Mouse (Mus musculus) forebrain, postnatal 0 days (tissue): ENCODE measurements at regions not wholly inside any gene's neighbourhood (a gene's known extent, or its start where the extent isn't known, plus 50 kb on each side); places are given as distances from the start of the nearest gene placed in this dataset.

Experiments used
- ATAC-seq: fragments of 200-750 bp; cut with Nextera tagmentation; 2 replicates; pipeline ENCODE4 v1.8.0; 2017; ENCODE audit warnings: mild to moderate bottlenecking, moderate library complexity
- DNase-seq: peaks from one replicate; pipeline ENCODE4 v3.0.0-alpha.2; 2015
- H3K27ac ChIP-seq: fragments of 300-500 bp; sonication (generic); 2 replicates; pipeline ENCODE4 v1.5.1; 2014; ENCODE audit warnings: low read depth, mild to moderate bottlenecking, antibody characterized with exemption, low read length, moderate library complexity, mixed read lengths
- H3K27me3 ChIP-seq: fragments of 300-500 bp; sonication (generic); 2 replicates; pipeline ENCODE4 v1.6.1; 2014; ENCODE audit warnings: mild to moderate bottlenecking, low read length, mixed read lengths; ENCODE audit not compliant: insufficient read depth
- H3K36me3 ChIP-seq: fragments of 300-500 bp; sonication (generic); 2 replicates; pipeline ENCODE4 v1.6.1; 2014; ENCODE audit warnings: mild to moderate bottlenecking, moderate library complexity; ENCODE audit not compliant: insufficient read depth
- H3K4me1 ChIP-seq: fragments of 300-500 bp; sonication (generic); 2 replicates; pipeline ENCODE4 v1.6.1; 2014; ENCODE audit warnings: antibody characterized with exemption; ENCODE audit not compliant: insufficient read depth
- H3K4me2 ChIP-seq: fragments of 300-500 bp; sonication (generic); 2 replicates; pipeline ENCODE4 v1.6.1; 2014; ENCODE audit warnings: low read depth, mild to moderate bottlenecking, moderate library complexity
- H3K4me3 ChIP-seq: fragments of 300-500 bp; sonication (generic); 2 replicates; pipeline ENCODE4 v1.5.1; 2014; ENCODE audit warnings: low read depth, low read length, mixed read lengths
- H3K9ac ChIP-seq: fragments of 300-500 bp; sonication (generic); 2 replicates; pipeline ENCODE4 v1.6.1; 2014; ENCODE audit warnings: mild to moderate bottlenecking
- H3K9me3 ChIP-seq: fragments of 300-500 bp; sonication (generic); 2 replicates; pipeline ENCODE4 v1.6.1; 2016; ENCODE audit warnings: low read length
- CTCF ChIP-seq: sonication (generic); IDR thresholded peaks from 2 replicates; pipeline ENCODE4 v1.5.1; 2016; ENCODE audit warnings: antibody characterized with exemption, control low read depth, low read depth
- WGBS: fragments of 180-500 bp; shearing (Covaris S2); extraction: QIAGEN DNeasy Blood & Tissue Kit; methylation state at CpG from one replicate; pipeline ENCODE4 v1.1.7; 2014; 5-methylcytosine and 5-hydroxymethylcytosine counted together

DNA sequence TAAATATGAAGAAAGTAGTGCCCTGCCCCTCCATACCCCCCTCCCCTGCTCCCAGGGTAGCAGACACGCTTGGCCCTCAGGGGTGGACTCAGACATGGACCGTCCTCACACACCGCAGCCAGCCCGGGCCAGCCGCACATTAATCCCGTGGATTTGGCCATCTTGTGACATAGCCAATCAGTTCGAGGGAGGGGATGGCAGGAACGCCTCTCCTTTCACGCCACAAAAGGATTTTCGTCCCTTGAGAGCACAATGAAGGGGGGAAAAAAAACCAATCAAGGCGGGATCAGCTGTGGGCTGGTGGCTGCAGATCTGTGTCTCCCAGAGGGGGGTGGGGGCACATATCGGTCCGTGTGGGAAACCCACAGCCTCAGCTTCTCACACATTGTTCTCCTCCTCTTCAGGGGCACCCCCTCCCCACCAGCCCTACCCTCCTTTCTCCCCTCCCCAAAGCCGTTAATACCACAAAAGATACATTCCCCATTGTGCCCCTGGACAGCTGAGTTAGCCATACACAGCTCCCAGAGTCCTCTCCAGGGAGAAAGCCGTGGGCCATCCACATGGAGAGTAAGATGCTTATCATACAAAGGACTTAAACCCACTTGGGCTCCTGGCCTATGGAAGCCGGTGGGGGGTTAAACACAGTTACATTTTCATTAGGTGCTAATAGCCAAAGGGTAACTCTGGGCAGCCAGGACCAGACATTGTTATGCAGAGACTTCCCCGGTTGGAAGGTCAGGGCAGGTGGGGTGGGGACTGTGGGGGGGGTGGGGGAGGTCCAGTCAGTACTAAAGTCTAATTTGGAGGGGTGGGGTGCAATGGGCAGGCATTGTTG is 88.4 kb downstream of the Sox9 start:
- ATAC-seq (peak; percentile 82), DNase-seq (peak; percentile 63)
- Histone ChIP-seq H3K36me3 (no peaks in the 10 kb centered on the region), H3K4me3 (peak overlapping the region; percentile 22), H3K9ac (peak overlapping the region; percentile 53), H3K4me2 (peak overlapping the region; percentile 52), H3K27me3 (no peaks in the 10 kb centered on the region), H3K9me3 (no peaks in the 10 kb centered on the region), H3K27ac (peak overlapping the region; percentile 62), H3K4me1 (peaks cover 12% of the 10 kb centered on the region; the same call in 1 of the 2 replicates)
- 2% methylated on average over 17 of the region's 17 CpGs for WGBS
- TF ChIP-seq CTCF, result no peak

DNA sequence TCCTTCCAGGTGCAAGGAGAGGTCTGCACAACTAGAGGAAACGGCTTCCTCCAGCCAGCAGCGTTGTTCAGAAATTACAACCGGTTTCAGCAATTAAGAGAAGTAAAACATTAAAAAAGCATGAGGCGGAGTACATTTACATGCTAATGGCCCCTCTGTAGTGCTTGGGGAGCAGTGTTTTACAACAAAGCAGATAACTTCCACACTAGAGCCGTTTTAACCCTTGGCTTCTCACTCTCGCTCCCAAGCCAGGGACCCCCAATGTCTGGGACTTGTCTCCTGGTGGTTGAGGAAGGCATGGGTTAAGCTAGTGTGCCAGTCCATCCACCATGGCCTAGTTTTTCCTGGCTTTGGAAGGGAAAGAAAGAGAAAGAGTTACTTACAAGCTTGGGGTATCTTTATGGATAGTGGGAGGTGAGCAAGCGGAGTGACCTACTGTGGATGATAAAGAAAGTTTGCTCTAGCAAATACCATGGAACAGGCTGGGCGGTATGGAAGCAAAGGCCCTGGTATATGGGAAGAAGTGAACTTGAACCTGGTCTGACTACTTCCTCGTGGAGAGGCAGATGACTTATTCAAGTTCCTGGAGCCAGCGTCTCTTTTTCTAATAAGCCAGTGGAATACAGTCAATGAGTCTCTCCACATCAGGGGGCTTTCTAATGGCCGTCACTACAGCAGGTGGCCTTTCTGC is 90.8 kb downstream of the Sox9 start:
- no peak overlapping the region for H3K4me3 ChIP-seq
- ATAC-seq (peak; percentile 57), DNase-seq (peak; percentile 51)
- 0 out of 2 replicates have a peak overlapping the region, but pooled peaks have one; percentile 36 for H3K27ac ChIP-seq
- no peaks in the 10 kb centered on the region for H3K27me3 ChIP-seq
- H3K4me2 ChIP-seq, result no peak overlapping the region
- TF ChIP-seq CTCF, result peak; percentile 11; the same call in 1 of the 2 replicates
- H3K9ac ChIP-seq, result no peak overlapping the region; the same call in 1 of the 2 replicates
- no peaks in the 10 kb centered on the region for H3K9me3 ChIP-seq
- 24% methylated on average over 11 of the region's 11 CpGs for WGBS
- H3K4me1 ChIP-seq, result peaks cover 12% of the 10 kb centered on the region; the same call in 1 of the 2 replicates
- H3K36me3 ChIP-seq, result no peaks in the 10 kb centered on the region

DNA sequence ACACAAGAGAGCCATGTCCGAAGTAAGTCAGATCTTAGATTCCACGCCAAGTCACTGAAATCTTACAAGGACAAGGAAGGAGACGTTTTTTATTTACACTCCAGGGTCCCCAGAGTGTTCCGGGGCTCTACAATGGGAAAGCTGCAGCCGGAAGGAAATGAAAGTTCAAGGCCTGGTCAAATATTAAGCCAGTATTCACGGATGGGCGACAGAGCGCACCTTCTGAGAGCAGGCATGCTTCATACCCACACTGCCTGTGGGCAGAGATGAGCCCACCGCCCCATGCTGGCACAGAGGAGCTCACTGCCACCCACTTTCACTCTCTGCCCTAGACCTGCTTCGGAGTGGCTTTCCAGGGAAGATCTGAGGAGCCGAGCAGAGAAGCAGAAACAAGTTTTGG is 92.2 kb downstream of the Sox9 start:
- TF ChIP-seq CTCF, result no peak
- 94% methylated on average over 11 of the region's 11 CpGs for WGBS
- Histone ChIP-seq H3K27ac (no peak overlapping the region), H3K4me1 (peaks cover 12% of the 10 kb centered on the region; the same call in 1 of the 2 replicates), H3K27me3 (no peaks in the 10 kb centered on the region), H3K4me2 (no peak overlapping the region), H3K9ac (no peak overlapping the region), H3K9me3 (no peaks in the 10 kb centered on the region), H3K36me3 (no peaks in the 10 kb centered on the region), H3K4me3 (no peak overlapping the region)
- DNase-seq (no peak), ATAC-seq (no peak)

DNA sequence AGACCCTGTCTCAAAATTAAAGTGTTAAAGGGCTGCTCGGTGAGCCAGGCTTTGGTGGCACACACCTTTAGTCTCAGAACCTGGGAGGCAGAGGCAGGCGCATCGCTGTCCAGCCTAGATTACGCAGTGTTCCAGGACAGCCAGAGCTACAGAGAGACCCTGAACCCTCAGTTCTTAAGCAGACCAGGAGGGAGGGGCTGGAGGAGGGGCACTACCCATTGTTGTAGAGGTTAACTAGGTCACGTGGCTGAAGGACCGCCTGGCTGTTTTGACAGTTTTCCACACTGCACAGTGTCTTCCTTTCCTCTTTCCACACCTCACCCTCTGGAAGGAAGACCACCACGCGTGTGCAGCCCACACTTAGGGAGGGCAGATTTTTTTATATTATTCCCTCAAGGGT is 94.2 kb downstream of the Sox9 start:
- Histone ChIP-seq H3K4me1 (no peaks in the 10 kb centered on the region), H3K27ac (no peak overlapping the region), H3K36me3 (no peaks in the 10 kb centered on the region), H3K4me2 (no peak overlapping the region), H3K4me3 (no peak overlapping the region), H3K27me3 (no peaks in the 10 kb centered on the region), H3K9me3 (no peaks in the 10 kb centered on the region), H3K9ac (no peak overlapping the region)
- DNase-seq (no peak), ATAC-seq (no peak)
- no peak for TF ChIP-seq CTCF
- 49% methylated on average over 8 of the region's 8 CpGs for WGBS

DNA sequence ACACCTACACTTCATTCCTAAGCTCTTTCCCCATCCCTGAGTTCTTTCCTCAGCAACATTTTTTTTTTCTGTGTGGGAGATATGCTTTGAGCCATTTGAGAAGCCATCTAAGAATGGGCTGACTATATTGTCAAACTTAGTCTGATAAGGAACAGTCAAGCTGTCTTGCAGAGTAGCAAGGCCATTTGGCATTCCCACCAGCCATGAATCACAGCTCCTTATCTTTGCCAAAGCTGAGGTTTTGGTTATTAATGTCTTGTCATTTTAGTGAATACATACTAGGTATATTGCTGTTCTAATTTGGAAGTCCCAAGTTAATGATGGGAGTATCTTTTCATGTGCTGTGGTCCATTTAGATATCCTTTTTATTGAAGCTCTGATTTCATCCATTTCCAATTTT is 96.4 kb downstream of the Sox9 start:
- no peak for TF ChIP-seq CTCF
- Histone ChIP-seq H3K9me3 (no peaks in the 10 kb centered on the region), H3K9ac (no peak overlapping the region), H3K27me3 (no peaks in the 10 kb centered on the region), H3K4me1 (no peaks in the 10 kb centered on the region), H3K27ac (no peak overlapping the region), H3K36me3 (no peaks in the 10 kb centered on the region), H3K4me3 (no peak overlapping the region), H3K4me2 (no peak overlapping the region)
- no peak for DNase-seq
- ATAC-seq, result no peak

DNA sequence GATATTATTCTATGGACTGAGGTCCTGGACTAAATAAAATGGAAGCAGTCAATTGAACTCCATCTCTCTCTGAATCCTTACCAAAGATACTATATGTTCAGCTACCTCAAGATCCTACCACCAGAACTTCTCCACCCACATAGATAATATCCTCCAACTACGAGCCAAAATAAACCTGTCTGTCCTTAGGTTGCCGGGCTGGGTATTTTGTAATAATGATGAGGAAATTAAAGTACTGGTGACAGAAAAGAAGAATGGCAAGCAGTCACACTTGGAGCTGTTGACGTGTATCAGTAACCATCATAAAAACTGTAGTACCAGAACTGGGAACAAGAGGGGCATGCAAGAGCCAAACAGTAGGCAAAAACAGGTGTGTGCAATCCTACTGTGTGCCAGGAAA is 98.7 kb downstream of the Sox9 start:
- ATAC-seq (no peak), DNase-seq (no peak)
- no peak for TF ChIP-seq CTCF

DNA sequence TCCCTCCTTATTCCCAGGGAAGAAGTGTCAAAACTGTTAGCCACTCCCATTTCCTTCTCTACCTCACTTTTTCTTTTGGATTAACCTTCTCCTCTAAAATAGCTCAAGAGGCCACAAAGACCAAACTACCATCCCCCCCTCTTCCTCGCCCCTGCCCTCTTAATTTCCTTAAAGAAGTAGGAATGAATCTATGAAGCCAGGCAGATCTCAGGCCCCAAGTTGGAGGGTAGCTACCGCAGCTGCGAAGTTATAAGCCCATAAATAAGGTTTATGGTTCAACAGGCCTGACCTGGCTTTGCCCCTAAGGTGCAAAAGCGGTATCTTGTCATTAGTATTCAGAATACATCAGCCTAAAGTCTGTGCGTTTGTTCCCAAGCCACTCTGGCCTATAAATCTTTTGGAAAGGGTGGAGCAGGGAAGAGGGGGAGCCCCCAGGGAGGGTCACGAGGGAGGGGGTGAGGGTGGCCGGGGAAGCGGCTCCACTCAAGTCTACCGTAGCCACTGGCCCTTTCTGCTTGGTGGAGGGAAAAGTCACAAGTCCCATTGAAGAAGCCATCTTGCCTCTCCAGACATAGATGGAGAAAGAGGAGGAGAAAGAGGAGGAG is 103.4 kb downstream of the Sox9 start:
- no peak for ATAC-seq
- no peaks in the 10 kb centered on the region for H3K9me3 ChIP-seq
- WGBS, result 77% methylated on average over 9 of the region's 9 CpGs
- H3K9ac ChIP-seq, result no peak overlapping the region
- DNase-seq, result no peak
- TF ChIP-seq CTCF, result no peak
- no peaks in the 10 kb centered on the region for H3K36me3 ChIP-seq
- H3K27ac ChIP-seq, result no peak overlapping the region
- H3K4me2 ChIP-seq, result no peak overlapping the region
- H3K27me3 ChIP-seq, result no peaks in the 10 kb centered on the region
- H3K4me1 ChIP-seq, result no peaks in the 10 kb centered on the region
- H3K4me3 ChIP-seq, result no peak overlapping the region

More for the DNA sequence above, 98.7 kb downstream of the Sox9 start:
- Histone ChIP-seq H3K9ac (no peak overlapping the region), H3K4me2 (no peak overlapping the region), H3K36me3 (no peaks in the 10 kb centered on the region), H3K27me3 (no peaks in the 10 kb centered on the region), H3K4me1 (no peaks in the 10 kb centered on the region), H3K9me3 (no peaks in the 10 kb centered on the region), H3K27ac (no peak overlapping the region), H3K4me3 (no peak overlapping the region)
- WGBS, result 86% methylated on average over 3 of the region's 3 CpGs
